Mouse (Mus musculus): ENCODE results near the gene Arhgap35. TPM values are rescaled to one million over a fixed set of nuclear protein-coding genes. Genes with fewer than 3 reads are reported as not detected.

Arhgap35 gene
- polyA plus RNA-seq, 1 experiment from 2014 or later, result 23.6 TPM

DNA sequence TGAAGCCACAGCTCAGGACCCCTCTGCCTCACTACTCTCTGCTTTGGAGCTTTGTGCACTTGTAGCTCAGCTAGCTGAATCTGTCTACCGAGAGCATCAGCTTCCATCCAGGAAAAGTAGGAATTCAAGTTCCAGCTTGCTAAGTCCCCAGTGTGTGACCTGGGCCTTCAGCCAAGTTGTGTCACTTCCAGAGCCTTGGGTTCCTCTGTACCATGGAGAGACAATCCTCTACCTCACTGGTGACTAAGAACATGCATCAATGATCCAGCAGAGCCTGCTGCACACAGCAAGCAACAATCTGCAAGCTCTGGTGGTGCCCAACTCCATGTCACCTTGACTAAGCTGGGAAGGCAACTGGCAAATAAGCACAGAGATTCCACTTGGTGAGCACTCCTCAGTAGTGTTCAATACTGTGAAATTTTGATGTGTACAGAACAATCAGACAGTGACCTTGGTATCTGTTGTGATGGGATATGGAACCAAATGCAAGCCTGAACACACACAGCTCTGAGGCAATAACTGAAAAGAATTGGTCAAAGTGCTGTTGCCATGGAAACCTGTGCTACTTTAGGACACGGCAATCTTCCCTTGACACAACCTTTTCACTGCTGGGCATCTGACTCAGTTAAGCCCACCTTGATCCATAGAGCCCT is 110.1 kb downstream of the Arhgap35 start:
- peaks cover 86% of the 10 kb centered on the region for H3K36me3 ChIP-seq
- ATAC-seq (ENCODE audit: low FRiP score, low read depth), result no peak
- H3K27me3 ChIP-seq, result no peaks in the 10 kb centered on the region
- no peaks in the 10 kb centered on the region for H3K9me3 ChIP-seq
- H3K4me2 ChIP-seq (replicated peaks), result no peak overlapping the region
- H3K9ac ChIP-seq, result no peak overlapping the region
- 82% methylated on average over 2 of the region's 2 CpGs for WGBS
- H3K27ac ChIP-seq, result no peak overlapping the region
- H3K4me3 ChIP-seq, result no peak overlapping the region
- no peaks in the 10 kb centered on the region for H3K4me1 ChIP-seq

DNA sequence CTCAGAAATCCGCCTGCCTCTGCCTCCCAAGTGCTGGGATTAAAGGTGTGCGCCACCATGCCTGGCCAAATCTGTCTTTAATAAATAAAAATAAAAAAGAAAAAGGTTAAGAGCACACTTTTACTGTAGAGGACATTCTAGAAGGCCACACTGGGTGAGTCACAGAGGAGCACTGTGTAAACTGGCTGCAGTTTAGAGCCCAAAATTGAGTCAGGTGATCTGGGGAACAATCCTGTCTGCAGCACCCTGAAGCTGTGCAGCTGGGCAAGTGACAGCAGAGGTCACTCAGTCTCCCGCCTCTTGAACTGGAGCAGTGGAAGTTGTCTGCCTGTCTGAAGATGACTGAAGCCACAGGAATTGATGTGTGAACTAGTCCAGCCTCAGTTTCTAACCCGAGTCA is 113.2 kb downstream of the Arhgap35 start:
- no peak overlapping the region for H3K9ac ChIP-seq
- no peak overlapping the region for H3K4me3 ChIP-seq
- no peak overlapping the region for H3K4me2 ChIP-seq (replicated peaks)
- no peaks in the 10 kb centered on the region for H3K27me3 ChIP-seq
- ATAC-seq (ENCODE audit: low FRiP score, low read depth), result no peak
- peaks cover 91% of the 10 kb centered on the region for H3K36me3 ChIP-seq
- no peaks in the 10 kb centered on the region for H3K9me3 ChIP-seq
- no peaks in the 10 kb centered on the region for H3K4me1 ChIP-seq
- H3K27ac ChIP-seq, result no peak overlapping the region
- WGBS, result 90% methylated on average over 4 of the region's 4 CpGs

DNA sequence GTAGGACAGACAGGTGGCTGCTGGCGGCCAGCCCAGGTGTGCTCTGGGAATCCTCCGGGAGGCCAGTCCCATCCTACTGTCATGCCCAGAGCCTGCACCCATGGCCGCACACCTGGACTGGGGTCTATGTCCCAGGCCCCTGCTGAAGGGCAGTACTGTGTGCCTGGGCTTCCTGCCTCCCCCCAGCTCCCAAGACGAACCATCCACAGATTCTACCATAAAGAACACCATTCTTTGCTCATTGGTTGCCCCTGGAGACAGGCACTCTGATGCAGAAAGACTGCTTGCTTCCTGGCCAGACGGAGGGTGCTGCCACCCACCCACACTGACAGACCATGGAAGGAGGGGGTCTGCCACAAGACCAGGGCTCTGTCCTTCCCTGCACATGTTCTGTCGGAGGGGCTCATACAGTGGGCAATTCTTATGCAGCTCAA is 115.1 kb downstream of the Arhgap35 start:
- H3K27me3 ChIP-seq, result no peaks in the 10 kb centered on the region
- H3K9me3 ChIP-seq, result no peaks in the 10 kb centered on the region
- peaks cover 90% of the 10 kb centered on the region for H3K36me3 ChIP-seq
- no peak for ATAC-seq (ENCODE audit: low FRiP score, low read depth)
- no peak overlapping the region for H3K4me3 ChIP-seq
- no peak overlapping the region for H3K4me2 ChIP-seq (replicated peaks)
- no peaks in the 10 kb centered on the region for H3K4me1 ChIP-seq
- H3K27ac ChIP-seq, result no peak overlapping the region
- WGBS, result 87% methylated on average over 6 of the region's 6 CpGs
- no peak overlapping the region for H3K9ac ChIP-seq

DNA sequence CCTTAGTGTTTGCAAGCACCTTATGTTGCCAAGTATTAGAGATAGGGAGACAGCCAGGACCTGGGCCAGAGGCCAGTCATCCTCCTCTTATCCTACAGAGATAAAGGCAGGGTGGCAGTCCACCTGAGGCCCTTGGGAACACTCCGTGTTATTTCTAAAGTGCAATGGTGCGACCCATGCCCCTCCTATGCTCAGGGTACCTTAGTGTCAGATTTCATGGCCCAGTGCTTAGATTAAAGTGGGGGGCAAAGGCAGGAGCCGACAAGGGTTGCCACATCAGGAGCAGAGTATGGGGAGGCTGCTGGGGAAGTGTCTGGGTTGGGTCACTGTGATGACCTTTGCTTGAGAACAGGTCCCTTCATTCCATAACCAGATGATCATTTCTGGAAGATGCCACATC is 118.5 kb downstream of the Arhgap35 start:
- Histone ChIP-seq H3K4me2 (replicated peaks) (no peak overlapping the region), H3K27ac (no peak overlapping the region), H3K9ac (no peak overlapping the region), H3K4me3 (no peak overlapping the region), H3K27me3 (no peaks in the 10 kb centered on the region), H3K4me1 (no peaks in the 10 kb centered on the region; the same call in 1 of the 2 replicates), H3K36me3 (peaks cover 60% of the 10 kb centered on the region), H3K9me3 (no peaks in the 10 kb centered on the region)
- ATAC-seq (ENCODE audit: low FRiP score, low read depth), result no peak
- WGBS, result 81% methylated on average over 3 of the region's 3 CpGs

DNA sequence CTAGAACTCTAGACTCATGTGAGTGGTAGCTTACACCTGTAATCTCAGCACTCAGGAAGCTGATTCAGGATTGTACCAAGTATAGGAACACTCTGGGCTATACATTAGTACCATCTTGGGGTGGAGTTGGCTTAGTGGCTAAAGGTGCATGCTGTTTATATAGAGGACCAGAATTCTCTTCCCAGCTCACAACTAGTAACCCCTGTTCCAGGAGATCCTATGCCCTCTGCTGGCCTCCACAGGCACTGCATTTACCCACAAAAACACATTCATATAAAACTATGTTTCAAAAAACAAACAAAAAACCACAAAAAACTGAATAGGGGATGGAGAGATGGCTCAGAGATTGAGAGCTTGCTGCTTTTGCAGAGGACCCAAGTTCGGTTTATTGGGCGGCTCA is 121.4 kb downstream of the Arhgap35 start:
- no peaks in the 10 kb centered on the region for H3K9me3 ChIP-seq
- no peaks in the 10 kb centered on the region; the same call in 1 of the 2 replicates for H3K4me1 ChIP-seq
- ATAC-seq (ENCODE audit: low FRiP score, low read depth), result no peak
- WGBS, result 39% methylated on average over 2 of the region's 2 CpGs
- H3K27ac ChIP-seq, result no peak overlapping the region
- H3K9ac ChIP-seq, result no peak overlapping the region
- H3K36me3 ChIP-seq, result peaks cover 39% of the 10 kb centered on the region
- H3K4me3 ChIP-seq, result no peak overlapping the region
- no peak overlapping the region for H3K4me2 ChIP-seq (replicated peaks)
- no peaks in the 10 kb centered on the region for H3K27me3 ChIP-seq

DNA sequence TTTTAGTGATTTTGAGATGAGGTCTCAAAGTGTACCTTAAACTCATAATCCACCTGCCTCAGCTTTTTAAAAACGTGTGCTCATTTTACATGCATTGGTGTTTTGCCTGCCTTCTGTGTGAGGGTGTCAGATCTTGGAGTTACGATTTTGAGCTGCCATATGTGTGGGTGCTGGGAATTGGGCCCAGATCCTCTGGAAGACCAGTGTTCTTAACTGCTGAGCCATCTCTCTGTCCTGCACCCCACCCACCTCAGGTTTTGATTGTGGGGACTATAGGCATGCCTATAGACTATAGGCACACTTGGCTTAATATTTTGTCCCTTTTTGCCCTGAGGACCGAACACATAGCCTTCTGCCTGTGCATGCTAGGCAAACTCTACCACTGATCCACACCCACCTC is 122.6 kb downstream of the Arhgap35 start:
- 60% methylated on average over 3 of the region's 3 CpGs for WGBS
- Histone ChIP-seq H3K9me3 (no peaks in the 10 kb centered on the region), H3K27ac (no peak overlapping the region), H3K27me3 (no peaks in the 10 kb centered on the region), H3K4me1 (no peaks in the 10 kb centered on the region; the same call in 1 of the 2 replicates), H3K36me3 (peaks cover 28% of the 10 kb centered on the region), H3K4me3 (no peak overlapping the region), H3K9ac (no peak overlapping the region), H3K4me2 (replicated peaks) (no peak overlapping the region)
- ATAC-seq (ENCODE audit: low FRiP score, low read depth), result no peak

DNA sequence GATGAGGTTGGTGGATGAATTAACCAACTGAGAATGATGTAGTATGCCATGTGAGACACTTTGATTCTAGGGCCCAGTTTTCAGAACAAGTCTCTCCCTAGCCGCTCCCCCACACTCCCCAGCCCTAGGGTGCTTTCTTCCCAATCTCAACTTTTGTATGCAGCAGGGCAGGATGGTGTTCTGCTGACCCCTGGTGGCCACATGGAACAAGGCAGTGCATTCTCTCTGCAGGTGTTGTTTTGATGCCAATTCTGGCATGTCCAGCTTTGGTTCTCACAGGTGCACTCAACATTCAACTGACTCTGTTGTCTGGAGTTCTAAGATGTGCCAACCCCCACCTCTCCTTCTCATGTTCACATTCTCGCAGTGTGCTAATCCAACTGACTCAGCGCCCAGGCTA is 123.0 kb downstream of the Arhgap35 start:
- Histone ChIP-seq H3K4me1 (no peaks in the 10 kb centered on the region; the same call in 1 of the 2 replicates), H3K27ac (no peak overlapping the region), H3K4me2 (replicated peaks) (no peak overlapping the region), H3K36me3 (peaks cover 23% of the 10 kb centered on the region), H3K27me3 (no peaks in the 10 kb centered on the region), H3K9me3 (no peaks in the 10 kb centered on the region), H3K9ac (no peak overlapping the region), H3K4me3 (no peak overlapping the region)
- peak; percentile 59 for ATAC-seq (ENCODE audit: low FRiP score, low read depth)
- WGBS, result 22% methylated on average over 3 of the region's 3 CpGs

DNA sequence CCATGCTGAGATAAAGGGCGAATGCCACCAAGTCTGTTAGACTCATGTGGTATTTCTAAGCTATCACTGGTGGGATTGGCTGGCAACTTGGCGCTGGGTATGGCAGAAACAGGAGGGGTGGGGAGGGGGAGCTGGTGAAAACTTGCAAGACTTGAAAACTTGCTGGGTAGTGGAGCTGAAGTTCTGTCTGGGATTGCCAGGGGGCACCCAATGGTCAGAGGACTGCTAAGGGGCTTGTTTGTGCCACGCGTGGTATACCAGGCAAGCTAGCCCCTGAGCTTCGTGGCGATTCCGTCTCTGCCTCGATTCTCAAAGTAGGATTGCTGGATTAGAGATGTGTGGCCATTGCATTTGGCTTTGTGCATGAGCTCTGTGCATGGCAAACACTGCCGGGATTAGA is 124.8 kb downstream of the Arhgap35 start:
- no peaks in the 10 kb centered on the region; the same call in 1 of the 2 replicates for H3K4me1 ChIP-seq
- H3K4me3 ChIP-seq, result no peak overlapping the region
- H3K27me3 ChIP-seq, result no peaks in the 10 kb centered on the region
- WGBS, result 86% methylated on average over 9 of the region's 9 CpGs
- ATAC-seq (ENCODE audit: low FRiP score, low read depth), result no peak
- no peak overlapping the region for H3K27ac ChIP-seq
- H3K9me3 ChIP-seq, result no peaks in the 10 kb centered on the region
- H3K36me3 ChIP-seq, result peaks cover 5% of the 10 kb centered on the region
- no peak overlapping the region for H3K9ac ChIP-seq
- H3K4me2 ChIP-seq (replicated peaks), result no peak overlapping the region

DNA sequence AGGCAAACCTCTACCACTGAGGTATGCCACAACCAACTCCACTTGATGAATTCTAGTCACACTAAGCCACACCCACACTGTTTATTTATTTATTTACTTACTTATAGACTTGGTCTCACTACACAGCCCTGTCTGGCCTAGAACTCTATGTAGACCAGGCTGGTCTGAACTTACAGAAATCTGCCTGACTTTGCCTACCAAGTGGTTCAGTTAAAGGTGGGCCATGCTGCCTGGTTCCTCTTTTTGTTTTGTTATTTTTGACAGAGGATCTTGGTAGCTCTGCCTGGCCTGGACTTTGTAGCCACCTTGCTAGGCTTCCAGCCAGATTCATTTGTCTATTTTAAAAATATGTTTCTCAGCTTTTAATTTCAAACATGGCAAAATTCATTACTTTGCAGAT is 126.0 kb downstream of the Arhgap35 start:
- H3K36me3 ChIP-seq, result peaks cover under 1% of the 10 kb centered on the region
- no peak overlapping the region for H3K9ac ChIP-seq
- H3K27ac ChIP-seq, result no peak overlapping the region
- no peak overlapping the region for H3K4me3 ChIP-seq
- no peaks in the 10 kb centered on the region for H3K9me3 ChIP-seq
- H3K4me2 ChIP-seq (replicated peaks), result no peak overlapping the region
- ATAC-seq (ENCODE audit: low FRiP score, low read depth), result no peak
- no peaks in the 10 kb centered on the region for H3K27me3 ChIP-seq
- no peaks in the 10 kb centered on the region; the same call in 1 of the 2 replicates for H3K4me1 ChIP-seq

DNA sequence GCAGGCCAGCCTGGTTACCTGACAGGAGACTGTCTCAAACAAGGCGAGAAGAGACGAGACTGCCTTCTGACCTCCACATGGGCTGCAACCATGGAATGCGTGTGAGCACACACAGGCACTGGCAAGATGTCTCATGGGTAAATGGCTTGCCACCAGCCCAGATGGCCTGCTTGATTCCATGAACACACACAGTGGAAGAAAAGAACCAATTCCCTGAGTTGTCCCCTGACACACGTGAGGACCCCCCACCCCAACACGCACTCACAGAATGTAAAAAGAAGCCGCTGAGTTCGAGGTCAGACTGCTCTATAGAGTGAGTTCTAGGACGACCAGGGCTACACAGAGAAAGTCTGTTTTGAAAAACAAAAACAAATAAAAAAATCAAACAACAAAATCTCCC is 137.2 kb downstream of the Arhgap35 start, which contains the start of gene Npas1:
Gene Npas1, minus strand, starts transcription at position 101 of the 400 bp plus-strand sequence.
- H3K4me2 ChIP-seq (replicated peaks), result peak within 1 kb of the TSS; percentile 60
- H3K9me3 ChIP-seq, result peaks cover 11% of the 10 kb centered on the region; the same call in 1 of the 2 replicates
- no peak for ATAC-seq (ENCODE audit: low FRiP score, low read depth)
- H3K4me3 ChIP-seq, result peak within 1 kb of the TSS; percentile 36
- no peaks in the 10 kb centered on the region for H3K36me3 ChIP-seq
- peaks cover 23% of the 10 kb centered on the region for H3K4me1 ChIP-seq
- peaks cover 68% of the 10 kb centered on the region for H3K27me3 ChIP-seq
- no peak within 1 kb of the TSS for H3K9ac ChIP-seq
- no peak within 1 kb of the TSS for H3K27ac ChIP-seq
- 82% methylated on average over 8 of the region's 8 CpGs for WGBS

DNA sequence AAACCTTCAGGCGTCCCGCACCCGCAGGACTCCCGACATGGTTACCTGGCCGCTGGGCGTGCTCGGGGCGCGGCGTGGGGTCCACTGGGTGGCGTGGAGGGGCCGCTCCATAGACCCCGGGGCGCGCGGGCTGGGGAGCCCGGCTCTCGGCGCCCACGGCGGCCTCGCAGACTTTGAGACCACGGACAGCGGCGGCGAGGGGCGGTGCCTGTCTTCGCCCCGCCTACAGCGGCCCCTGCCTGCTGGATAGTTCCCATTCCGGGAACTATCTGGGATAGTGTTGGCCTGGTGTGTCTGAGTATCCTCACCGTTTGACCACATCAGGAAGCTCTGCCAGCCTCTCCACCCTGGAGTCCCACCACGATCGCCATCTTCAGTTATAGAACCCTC is 138.2 kb downstream of the Arhgap35 start:
- Histone ChIP-seq H3K27ac (no peak overlapping the region), H3K4me2 (replicated peaks) (peak overlapping the region; percentile 60), H3K36me3 (no peaks in the 10 kb centered on the region), H3K9ac (no peak overlapping the region), H3K27me3 (peaks cover 77% of the 10 kb centered on the region), H3K9me3 (peaks cover 11% of the 10 kb centered on the region; the same call in 1 of the 2 replicates), H3K4me3 (peak overlapping the region; percentile 36), H3K4me1 (peaks cover 23% of the 10 kb centered on the region)
- ATAC-seq (ENCODE audit: low FRiP score, low read depth), result no peak
- 2% methylated on average over 34 of the region's 34 CpGs for WGBS

DNA sequence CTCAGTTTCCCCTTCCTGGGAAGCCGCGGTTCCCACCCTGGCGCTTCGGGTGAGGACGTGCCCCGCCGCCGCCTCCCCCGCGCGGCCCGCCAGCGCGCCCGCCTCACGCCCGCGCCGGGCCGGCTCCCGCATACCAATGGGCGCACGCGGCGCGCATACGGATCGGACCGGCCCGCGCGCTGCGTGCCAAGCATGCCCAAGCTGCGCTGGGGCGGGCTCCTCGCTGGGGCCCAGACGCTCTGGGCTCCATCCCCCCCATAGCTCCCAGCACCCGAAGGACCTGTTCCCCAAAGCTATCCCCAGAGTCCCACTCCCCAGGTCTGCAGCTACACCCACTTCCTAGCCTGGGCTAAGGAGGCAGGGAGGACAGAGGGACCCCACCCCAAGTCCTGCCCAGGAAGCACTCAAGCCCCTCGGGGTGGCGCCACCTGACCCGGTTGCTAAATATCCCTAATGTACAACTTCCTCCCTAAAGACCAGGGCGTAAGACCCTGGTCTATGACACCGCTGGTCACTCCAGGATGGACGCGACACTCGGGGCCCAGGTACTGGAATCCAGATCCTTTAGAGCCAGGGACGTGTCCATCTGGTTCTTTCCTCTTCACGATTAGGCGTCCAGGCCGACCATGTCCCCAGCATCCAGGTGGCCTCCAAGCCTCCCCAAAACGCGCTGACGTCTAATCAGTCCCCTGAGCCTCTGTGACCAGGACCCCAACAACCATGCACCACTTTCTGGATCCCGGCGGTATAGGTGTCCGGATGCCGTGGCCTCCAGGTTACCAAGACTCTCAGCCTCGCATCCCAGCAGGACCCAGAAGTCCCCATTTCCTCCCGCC is 138.8 kb downstream of the Arhgap35 start:
- no peak overlapping the region for H3K9ac ChIP-seq
- peaks cover 83% of the 10 kb centered on the region for H3K27me3 ChIP-seq
- H3K36me3 ChIP-seq, result no peaks in the 10 kb centered on the region
- H3K27ac ChIP-seq, result no peak overlapping the region
- 2% methylated on average over 59 of the region's 59 CpGs for WGBS
- H3K9me3 ChIP-seq, result peaks cover 11% of the 10 kb centered on the region; the same call in 1 of the 2 replicates
- peak overlapping the region; percentile 36 for H3K4me3 ChIP-seq
- H3K4me2 ChIP-seq (replicated peaks), result peak overlapping the region; percentile 60
- no peak for ATAC-seq (ENCODE audit: low FRiP score, low read depth)
- peaks cover 23% of the 10 kb centered on the region for H3K4me1 ChIP-seq
